Mouse (Mus musculus) liver, embryonic 14.5 days (tissue): ENCODE data around the gene Ankk1.

Experiments
- CTCF ChIP-seq: IDR thresholded peaks from 2 replicates; pipeline ENCODE4 v1.5.1; 2016; ENCODE audit warnings: antibody characterized with exemption, low read depth, control low read depth
- EP300 ChIP-seq: IDR thresholded peaks from 2 replicates; pipeline ENCODE4 v1.6.1; 2016; ENCODE audit warnings: antibody characterized with exemption, low read depth

DNA sequence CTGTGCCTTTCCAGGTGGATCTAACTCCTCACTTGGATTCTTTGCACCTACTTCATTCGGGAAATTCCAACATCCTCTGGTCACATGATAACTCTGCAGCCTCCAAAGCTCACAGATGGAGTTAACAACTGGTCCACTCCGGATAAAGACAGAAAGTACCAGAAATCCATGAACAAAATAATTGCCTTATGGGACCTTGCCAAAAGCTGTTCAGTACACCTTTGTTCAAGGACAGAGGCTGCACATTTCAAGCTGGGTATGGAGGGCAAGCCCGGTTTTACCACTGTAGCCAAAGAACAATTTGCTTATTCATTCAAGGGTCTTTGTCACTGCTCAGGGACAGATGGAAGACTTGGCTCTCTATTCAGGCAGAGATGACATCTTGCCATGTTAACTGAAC, 15.8 kb upstream of the Ankk1 start:
- TF ChIP-seq CTCF (no peak), EP300 (no peak)
